Mouse (Mus musculus): ENCODE results near the gene Trappc4. TPM values are rescaled to one million over a fixed set of nuclear protein-coding genes. Genes with fewer than 3 reads are reported as not detected.

Gene Trappc4
- polyA plus RNA-seq (2014; fragmentation: Illumina TruSeq; extraction: RNeasy Lipid Tissue Mini Kit (QIAGEN cat#74804); ENCODE audit: low replicate concordance), result 40.2 TPM

GRCm38 (mm10) chr9:44406906-44407751 lies at the start of gene Trappc4, which contains the start of gene Rps25:
TSS of gene Trappc4 (minus strand) at chr9:44407600.
TSS of gene Rps25 (plus strand) at chr9:44407139.

DNA sequence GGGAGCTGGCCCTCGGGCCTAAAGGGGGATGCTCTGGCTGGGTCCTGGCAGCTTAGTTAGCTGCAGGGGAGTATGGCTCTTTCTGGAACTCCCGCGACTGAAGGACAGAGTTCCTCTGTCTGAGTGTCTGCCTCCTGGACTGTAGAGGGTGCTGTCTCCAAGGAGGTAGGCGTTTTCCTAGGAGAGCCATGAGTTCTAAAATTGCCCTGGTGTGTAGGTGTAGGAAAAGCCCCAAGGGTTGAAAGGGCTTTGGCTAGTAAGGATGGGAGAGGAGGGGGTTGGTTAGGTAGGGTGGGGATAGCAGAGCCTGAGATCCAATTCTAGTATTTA lies 47.5 kb upstream of the Trappc4 start, which contains the start of gene Upk2:
Gene Upk2 (minus strand): TSS at position 86 of the 330 bp plus-strand sequence.

GRCm38 (mm10) chr9:44440961-44441360 lies 33.6 kb upstream of the Trappc4 start, which contains the start of gene Foxr1:
TSS of gene Foxr1 (minus strand) at chr9:44441136.

GRCm38 (mm10) chr9:44418519-44419385 lies 11.4 kb upstream of the Trappc4 start, which contains the start of gene Ccdc84:
TSS of gene Ccdc84 (minus strand) at chr9:44418569.

DNA sequence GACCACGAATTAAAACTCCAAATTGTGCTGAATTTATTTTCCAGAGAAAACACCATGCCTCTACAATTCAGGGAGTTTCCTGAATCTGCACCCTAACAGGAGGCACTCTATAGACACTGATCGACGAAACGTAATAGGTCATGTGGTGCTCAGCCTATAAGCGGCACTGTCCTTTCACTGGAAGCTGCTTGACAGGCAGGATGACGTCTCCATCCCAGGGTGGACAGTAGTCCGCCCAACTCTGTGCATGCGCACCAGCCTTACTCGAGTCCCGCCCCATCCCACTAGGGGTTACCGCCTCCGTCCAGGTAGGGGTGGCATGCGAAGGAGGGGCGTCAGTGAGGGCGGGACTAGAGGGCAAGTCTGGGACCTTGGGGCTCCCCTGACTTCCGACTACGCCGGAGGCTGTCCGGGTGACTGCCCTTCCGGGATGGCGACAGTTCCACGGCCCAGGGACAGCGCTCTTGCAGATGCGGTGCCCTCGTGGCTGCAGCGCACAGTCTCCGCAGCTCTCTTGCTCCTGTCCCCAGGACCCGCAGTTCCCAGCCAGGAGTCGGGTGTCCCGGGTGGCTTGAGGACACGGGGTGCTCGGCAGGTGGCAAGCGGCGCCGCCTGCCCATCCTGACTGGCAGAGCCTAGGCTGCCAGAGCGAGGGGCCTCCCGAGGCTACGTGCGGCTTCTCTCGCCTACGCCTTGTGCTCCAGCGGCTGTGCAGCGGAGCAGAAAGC lies 10.6 kb downstream of the Trappc4 start, which contains the start of gene Slc37a4:
Gene Slc37a4 (plus strand): TSS at position 169 of the 728 bp plus-strand sequence.

GRCm38 (mm10) chr9:44379054-44379834 lies 28.2 kb downstream of the Trappc4 start, which contains the start of gene Hyou1:
TSS of gene Hyou1 (plus strand) at chr9:44379490.

DNA sequence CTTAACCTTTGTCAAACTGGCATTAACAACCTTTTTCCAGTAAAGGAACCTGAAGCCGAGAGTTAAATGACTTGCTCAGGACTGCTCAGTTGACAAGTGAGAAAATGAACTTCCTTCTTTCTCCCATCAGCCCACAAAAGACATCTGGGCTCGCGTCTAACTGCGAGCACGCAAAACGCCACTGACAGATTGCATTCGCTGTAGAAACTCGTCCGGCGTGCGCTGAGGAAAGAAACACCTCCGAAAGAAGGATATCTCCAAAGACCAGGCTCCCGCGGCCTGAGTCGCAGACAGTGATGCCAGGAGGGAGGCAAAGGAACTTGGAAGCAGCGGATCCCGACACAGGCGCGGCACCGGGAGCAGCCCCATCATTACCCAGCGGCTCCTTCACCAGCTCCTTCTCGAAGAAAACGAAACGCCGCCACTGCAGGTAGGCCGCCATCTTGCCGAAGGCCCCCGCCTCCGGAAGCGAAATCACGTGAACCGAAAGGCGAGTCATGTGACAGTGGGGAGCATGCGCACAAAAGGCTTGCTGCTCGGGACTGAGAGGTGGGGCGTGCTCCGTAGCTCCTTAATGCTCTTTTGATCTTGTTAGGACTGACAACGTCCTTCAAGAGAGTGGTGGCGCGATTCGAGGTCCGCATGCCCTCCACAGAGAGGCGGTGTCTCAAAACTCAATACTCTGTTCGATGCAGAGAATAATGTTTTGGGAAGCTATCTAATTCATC lies 46.0 kb downstream of the Trappc4 start, which contains the start of gene Vps11:
Gene Vps11 (minus strand): TSS at position 481 of the 728 bp plus-strand sequence.

Other genes starting within 250 kb of the Trappc4 start
- 39.1 TPM for gene Cbl, start 173.6 kb downstream of the Trappc4 start, polyA plus RNA-seq (2014; fragmentation: Illumina TruSeq; extraction: RNeasy Lipid Tissue Mini Kit (QIAGEN cat#74804); ENCODE audit: low replicate concordance)
- not detected for gene Ccdc153, start 166.9 kb downstream of the Trappc4 start, polyA plus RNA-seq (2014; fragmentation: Illumina TruSeq; extraction: RNeasy Lipid Tissue Mini Kit (QIAGEN cat#74804); ENCODE audit: low replicate concordance)
- gene Pdzd3, start 156.1 kb downstream of the Trappc4 start, polyA plus RNA-seq (2014; fragmentation: Illumina TruSeq; extraction: RNeasy Lipid Tissue Mini Kit (QIAGEN cat#74804); ENCODE audit: low replicate concordance), result 2.2 TPM
- gene Nlrx1, start 139.0 kb downstream of the Trappc4 start, polyA plus RNA-seq (2014; fragmentation: Illumina TruSeq; extraction: RNeasy Lipid Tissue Mini Kit (QIAGEN cat#74804); ENCODE audit: low replicate concordance), result not detected
- not detected for gene Abcg4, start 119.0 kb downstream of the Trappc4 start, polyA plus RNA-seq (2014; fragmentation: Illumina TruSeq; extraction: RNeasy Lipid Tissue Mini Kit (QIAGEN cat#74804); ENCODE audit: low replicate concordance)
- gene Hinfp, start 101.9 kb downstream of the Trappc4 start, polyA plus RNA-seq (2014; fragmentation: Illumina TruSeq; extraction: RNeasy Lipid Tissue Mini Kit (QIAGEN cat#74804); ENCODE audit: low replicate concordance), result 18.5 TPM
- gene C2cd2l, start 87.3 kb downstream of the Trappc4 start, polyA plus RNA-seq (2014; fragmentation: Illumina TruSeq; extraction: RNeasy Lipid Tissue Mini Kit (QIAGEN cat#74804); ENCODE audit: low replicate concordance), result 6.6 TPM
- gene Dpagt1, start 81.6 kb downstream of the Trappc4 start, polyA plus RNA-seq (2014; fragmentation: Illumina TruSeq; extraction: RNeasy Lipid Tissue Mini Kit (QIAGEN cat#74804); ENCODE audit: low replicate concordance), result 7.8 TPM
- gene H2afx, start 72.9 kb downstream of the Trappc4 start, polyA plus RNA-seq (2014; fragmentation: Illumina TruSeq; extraction: RNeasy Lipid Tissue Mini Kit (QIAGEN cat#74804); ENCODE audit: low replicate concordance), result 4.3 TPM
- 18.0 TPM for gene Hmbs, start 63.4 kb downstream of the Trappc4 start, polyA plus RNA-seq (2014; fragmentation: Illumina TruSeq; extraction: RNeasy Lipid Tissue Mini Kit (QIAGEN cat#74804); ENCODE audit: low replicate concordance)
- gene Vps11, start 45.9 kb downstream of the Trappc4 start, polyA plus RNA-seq (2014; fragmentation: Illumina TruSeq; extraction: RNeasy Lipid Tissue Mini Kit (QIAGEN cat#74804); ENCODE audit: low replicate concordance), result 4.8 TPM
- 7.2 TPM for gene Hyou1, start 28.1 kb downstream of the Trappc4 start, polyA plus RNA-seq (2014; fragmentation: Illumina TruSeq; extraction: RNeasy Lipid Tissue Mini Kit (QIAGEN cat#74804); ENCODE audit: low replicate concordance)
- gene Slc37a4, start 10.7 kb downstream of the Trappc4 start, polyA plus RNA-seq (2014; fragmentation: Illumina TruSeq; extraction: RNeasy Lipid Tissue Mini Kit (QIAGEN cat#74804); ENCODE audit: low replicate concordance), result 21.7 TPM
- 316 TPM for gene Rps25, start 461 bp downstream of the Trappc4 start, polyA plus RNA-seq (2014; fragmentation: Illumina TruSeq; extraction: RNeasy Lipid Tissue Mini Kit (QIAGEN cat#74804); ENCODE audit: low replicate concordance)
- 16.5 TPM for gene Ccdc84, start 11.0 kb upstream of the Trappc4 start, polyA plus RNA-seq (2014; fragmentation: Illumina TruSeq; extraction: RNeasy Lipid Tissue Mini Kit (QIAGEN cat#74804); ENCODE audit: low replicate concordance)
- not detected for gene Foxr1, start 33.5 kb upstream of the Trappc4 start, polyA plus RNA-seq (2014; fragmentation: Illumina TruSeq; extraction: RNeasy Lipid Tissue Mini Kit (QIAGEN cat#74804); ENCODE audit: low replicate concordance)
- not detected for gene Upk2, start 47.4 kb upstream of the Trappc4 start, polyA plus RNA-seq (2014; fragmentation: Illumina TruSeq; extraction: RNeasy Lipid Tissue Mini Kit (QIAGEN cat#74804); ENCODE audit: low replicate concordance)
- 0.89 TPM for gene Bcl9l, start 75.2 kb upstream of the Trappc4 start, polyA plus RNA-seq (2014; fragmentation: Illumina TruSeq; extraction: RNeasy Lipid Tissue Mini Kit (QIAGEN cat#74804); ENCODE audit: low replicate concordance)
- 0.37 TPM for gene Cxcr5, start 154.3 kb upstream of the Trappc4 start, polyA plus RNA-seq (2014; fragmentation: Illumina TruSeq; extraction: RNeasy Lipid Tissue Mini Kit (QIAGEN cat#74804); ENCODE audit: low replicate concordance)
- 130 TPM for gene Ddx6, start 197.3 kb upstream of the Trappc4 start, polyA plus RNA-seq (2014; fragmentation: Illumina TruSeq; extraction: RNeasy Lipid Tissue Mini Kit (QIAGEN cat#74804); ENCODE audit: low replicate concordance)